Mouse (Mus musculus): Measurements from ENCODE around the gene Dbndd1. TPM values are rescaled to one million over a fixed set of nuclear protein-coding genes. Genes with fewer than 3 reads are reported as not detected.
"Not testable (repeated sequence)": the region's sequence is repeated elsewhere in the genome, so short reads cannot be mapped to it uniquely, and the experiment has no call there.

The Dbndd1 gene
- total and polyA plus RNA-seq, 2 experiments = not detected

- H3K27me3 ChIP-seq (ENCODE audit: control insufficient read depth, insufficient read depth, low read length) = no peaks in the 10 kb centered on the region
- TF ChIP-seq POLR2A (IDR thresholded peaks at IDR 0.05; ENCODE audit: extremely low read depth, insufficient read depth, low read length) (no peak), CTCF (IDR thresholded peaks at IDR 0.05; ENCODE audit: low read depth, low read length) (no peak)
- no peak overlapping the region for H3K4me3 ChIP-seq (ENCODE audit: insufficient read depth, low read depth, low read length)
- H3K9ac ChIP-seq (ENCODE audit: low read depth, low read length) = no peak overlapping the region
- no peak for DNase-seq (ENCODE audit: extremely low read depth, low read depth, low spot score)
- H3K79me2 ChIP-seq (ENCODE audit: control insufficient read depth, insufficient read depth, low read length) = no peaks in the 10 kb centered on the region
- no peak overlapping the region for H3K27ac ChIP-seq (replicated peaks; ENCODE audit: insufficient read depth, low read depth, low read length)
- H3K4me1 ChIP-seq (ENCODE audit: control insufficient read depth, insufficient read depth, low read length) = no peaks in the 10 kb centered on the region
- peaks cover 16% of the 10 kb centered on the region for H3K36me3 ChIP-seq (ENCODE audit: control insufficient read depth, insufficient read depth, low read length)
- WGBS = 94% methylated on average over 25 of the region's 25 CpGs
Observed at GRCm38 (mm10) chr8:123527720-123528489, 12.6 kb upstream of the Dbndd1 start.

GRCm38 (mm10) chr8:123520048-123520447, 4.8 kb upstream of the Dbndd1 start:
- WGBS = 98% methylated on average over 1 of the region's 1 CpGs
- H3K4me1 ChIP-seq (ENCODE audit: control insufficient read depth, insufficient read depth, low read length) = not testable (repeated sequence)

DNA sequence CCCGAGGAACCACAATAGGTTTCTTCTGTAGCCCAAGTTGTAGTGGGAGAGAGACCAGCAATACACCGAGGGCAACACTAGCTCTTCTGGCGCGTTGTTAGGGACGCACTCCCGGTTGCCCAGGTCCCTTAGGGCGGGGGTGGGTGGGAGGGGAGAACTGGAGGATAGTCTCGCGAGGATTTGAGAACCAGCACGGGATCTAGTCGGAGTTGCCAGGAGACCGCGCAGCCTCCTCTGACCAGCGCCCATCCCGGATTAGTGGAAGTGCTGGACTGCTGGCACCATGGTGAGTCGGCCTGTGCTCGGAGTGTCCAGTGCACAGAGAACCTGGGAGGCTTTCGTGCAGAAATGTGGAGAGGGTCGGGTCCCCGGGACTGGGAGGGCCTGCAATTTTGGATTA, 3.4 kb upstream of the Dbndd1 start, which contains the start of gene Gas8:
Gene Gas8 (plus strand): TSS at position 168 of the 400 bp plus-strand sequence.
- Histone ChIP-seq H3K36me3 (ENCODE audit: control insufficient read depth, insufficient read depth, low read length) (no peaks in the 10 kb centered on the region), H3K4me3 (ENCODE audit: insufficient read depth, low read depth, low read length) (peak within 1 kb of the TSS; percentile 73)

More at GRCm38 (mm10) chr8:123520048-123520447, 4.8 kb upstream of the Dbndd1 start:
- H3K9ac ChIP-seq (ENCODE audit: low read depth, low read length); DNase-seq (ENCODE audit: extremely low read depth, low read depth, low spot score); H3K4me3 ChIP-seq (ENCODE audit: insufficient read depth, low read depth, low read length); H3K27me3 ChIP-seq (ENCODE audit: control insufficient read depth, insufficient read depth, low read length); H3K36me3 ChIP-seq (ENCODE audit: control insufficient read depth, insufficient read depth, low read length); H3K27ac ChIP-seq (replicated peaks; ENCODE audit: insufficient read depth, low read depth, low read length); H3K79me2 ChIP-seq (ENCODE audit: control insufficient read depth, insufficient read depth, low read length): not testable (repeated sequence)

GRCm38 (mm10) chr8:123518172-123518571, 2.9 kb upstream of the Dbndd1 start:
- Histone ChIP-seq H3K9ac (ENCODE audit: low read depth, low read length) (no peak overlapping the region), H3K27ac (replicated peaks; ENCODE audit: insufficient read depth, low read depth, low read length) (no peak overlapping the region)
- TF ChIP-seq POLR2A (IDR thresholded peaks at IDR 0.05; ENCODE audit: extremely low read depth, insufficient read depth, low read length) (no peak), CTCF (IDR thresholded peaks at IDR 0.05; ENCODE audit: low read depth, low read length) (no peak)

More for the DNA sequence above, 3.4 kb upstream of the Dbndd1 start, which contains the start of gene Gas8:
- Histone ChIP-seq H3K4me1 (ENCODE audit: control insufficient read depth, insufficient read depth, low read length) (peaks cover 5% of the 10 kb centered on the region), H3K27ac (replicated peaks; ENCODE audit: insufficient read depth, low read depth, low read length) (no peak within 1 kb of the TSS), H3K9ac (ENCODE audit: low read depth, low read length) (peak within 1 kb of the TSS; percentile 58), H3K79me2 (ENCODE audit: control insufficient read depth, insufficient read depth, low read length) (no peaks in the 10 kb centered on the region), H3K27me3 (ENCODE audit: control insufficient read depth, insufficient read depth, low read length) (peaks cover 11% of the 10 kb centered on the region; the same call in 1 of the 2 replicates)
- 0% methylated on average over 20 of the region's 20 CpGs for WGBS
- peak; percentile 80 for DNase-seq (ENCODE audit: extremely low read depth, low read depth, low spot score)
- peak; percentile 39; the same call in 1 of the 2 replicates for TF ChIP-seq CTCF (IDR thresholded peaks at IDR 0.05; ENCODE audit: low read depth, low read length)
- TF ChIP-seq POLR2A (IDR thresholded peaks at IDR 0.05; ENCODE audit: extremely low read depth, insufficient read depth, low read length) = peak; percentile 29; the same call in 1 of the 2 replicates

DNA sequence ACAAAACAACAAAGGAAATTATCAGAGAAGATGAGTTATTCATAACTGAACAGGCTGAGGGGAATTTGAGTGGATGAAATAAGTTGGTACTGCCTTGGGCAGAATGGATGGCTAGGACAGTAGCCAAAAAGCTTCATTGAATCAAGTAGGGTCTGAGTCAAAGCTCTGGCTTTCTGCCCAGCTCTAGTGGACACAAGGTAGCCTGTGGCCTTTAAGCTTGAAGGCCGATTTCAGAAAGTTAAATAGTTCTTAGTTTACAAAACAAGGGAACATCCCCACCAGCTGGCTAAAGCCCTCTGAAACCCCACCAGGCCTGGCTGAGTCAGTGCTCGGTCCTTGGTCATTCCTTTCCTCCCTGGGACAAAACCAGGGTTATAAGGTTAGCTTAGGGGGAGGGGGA, 1.3 kb upstream of the Dbndd1 start:
- Histone ChIP-seq H3K79me2 (ENCODE audit: control insufficient read depth, insufficient read depth, low read length) (no peaks in the 10 kb centered on the region), H3K27ac (replicated peaks; ENCODE audit: insufficient read depth, low read depth, low read length) (no peak overlapping the region), H3K9ac (ENCODE audit: low read depth, low read length) (no peak overlapping the region), H3K36me3 (ENCODE audit: control insufficient read depth, insufficient read depth, low read length) (no peaks in the 10 kb centered on the region), H3K4me1 (ENCODE audit: control insufficient read depth, insufficient read depth, low read length) (peaks cover 5% of the 10 kb centered on the region), H3K27me3 (ENCODE audit: control insufficient read depth, insufficient read depth, low read length) (peaks cover 11% of the 10 kb centered on the region; the same call in 1 of the 2 replicates), H3K4me3 (ENCODE audit: insufficient read depth, low read depth, low read length) (no peak overlapping the region)
- TF ChIP-seq CTCF (IDR thresholded peaks at IDR 0.05; ENCODE audit: low read depth, low read length) (no peak), POLR2A (IDR thresholded peaks at IDR 0.05; ENCODE audit: extremely low read depth, insufficient read depth, low read length) (no peak)
- 9% methylated on average over 2 of the region's 2 CpGs for WGBS
- DNase-seq (ENCODE audit: extremely low read depth, low read depth, low spot score) = no peak

More at GRCm38 (mm10) chr8:123518172-123518571, 2.9 kb upstream of the Dbndd1 start:
- DNase-seq (ENCODE audit: extremely low read depth, low read depth, low spot score) = no peak
- Histone ChIP-seq H3K27me3 (ENCODE audit: control insufficient read depth, insufficient read depth, low read length) (peaks cover 11% of the 10 kb centered on the region; the same call in 1 of the 2 replicates), H3K4me1 (ENCODE audit: control insufficient read depth, insufficient read depth, low read length) (peaks cover 5% of the 10 kb centered on the region), H3K36me3 (ENCODE audit: control insufficient read depth, insufficient read depth, low read length) (no peaks in the 10 kb centered on the region), H3K4me3 (ENCODE audit: insufficient read depth, low read depth, low read length) (no peak overlapping the region), H3K79me2 (ENCODE audit: control insufficient read depth, insufficient read depth, low read length) (no peaks in the 10 kb centered on the region)
- WGBS = 46% methylated on average over 10 of the region's 10 CpGs

DNA sequence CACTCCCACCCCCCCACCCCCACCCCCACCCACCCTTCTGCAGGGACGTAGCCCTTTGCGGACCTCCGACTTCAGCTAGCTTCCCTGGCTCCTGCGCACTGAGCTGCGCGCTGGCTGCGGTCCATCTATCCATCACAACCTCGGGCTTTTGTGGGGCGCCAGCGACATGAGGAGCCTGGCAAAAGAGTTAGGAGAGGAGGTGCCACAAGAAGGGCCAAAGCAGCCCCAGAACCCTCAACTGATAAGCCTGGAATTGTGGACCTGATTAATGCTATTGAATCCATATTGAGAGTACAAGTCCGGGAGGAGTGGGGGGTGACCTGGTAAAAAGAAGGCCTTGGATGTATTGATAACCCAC, 256 bp upstream of the Dbndd1 start:
- Histone ChIP-seq H3K79me2 (ENCODE audit: control insufficient read depth, insufficient read depth, low read length) (no peaks in the 10 kb centered on the region), H3K27ac (replicated peaks; ENCODE audit: insufficient read depth, low read depth, low read length) (no peak overlapping the region), H3K9ac (ENCODE audit: low read depth, low read length) (no peak overlapping the region), H3K4me3 (ENCODE audit: insufficient read depth, low read depth, low read length) (no peak overlapping the region), H3K36me3 (ENCODE audit: control insufficient read depth, insufficient read depth, low read length) (no peaks in the 10 kb centered on the region), H3K27me3 (ENCODE audit: control insufficient read depth, insufficient read depth, low read length) (peaks cover 11% of the 10 kb centered on the region; the same call in 1 of the 2 replicates), H3K4me1 (ENCODE audit: control insufficient read depth, insufficient read depth, low read length) (peaks cover 5% of the 10 kb centered on the region)
- DNase-seq (ENCODE audit: extremely low read depth, low read depth, low spot score) = no peak
- WGBS = 15% methylated on average over 11 of the region's 11 CpGs
- TF ChIP-seq CTCF (IDR thresholded peaks at IDR 0.05; ENCODE audit: low read depth, low read length) (no peak), POLR2A (IDR thresholded peaks at IDR 0.05; ENCODE audit: extremely low read depth, insufficient read depth, low read length) (no peak)

All from liver, adult 2 months (tissue).